Mouse (Mus musculus) heart, embryonic 16.5 days (tissue): ENCODE results near the gene Fndc3b. TPM values are rescaled to one million over a fixed set of nuclear protein-coding genes. Genes with fewer than 3 reads are reported as not detected.

Experiments used
- ATAC-seq: fragments of 200-750 bp; cut with Nextera tagmentation; replicated peaks from 2 replicates; pipeline ENCODE4 v1.8.0; 2017; ENCODE audit warnings: moderate number of reproducible peaks; ENCODE audit not compliant: insufficient read depth, low FRiP score; ENCODE audit errors: extremely low read depth
- H3K27ac ChIP-seq: fragments of 300-500 bp; sonication (generic); 2 replicates; pipeline ENCODE4 v1.5.1; 2014; ENCODE audit warnings: mild to moderate bottlenecking, low read length, control low read depth, moderate library complexity
- H3K27me3 ChIP-seq: fragments of 300-500 bp; sonication (generic); 2 replicates; pipeline ENCODE4 v1.6.1; 2014; ENCODE audit warnings: low read length, mixed read lengths; ENCODE audit not compliant: control insufficient read depth, insufficient read depth
- H3K36me3 ChIP-seq: fragments of 300-500 bp; sonication (generic); 2 replicates; pipeline ENCODE4 v1.6.1; 2014; ENCODE audit not compliant: control insufficient read depth, insufficient read depth
- H3K4me1 ChIP-seq: fragments of 300-500 bp; sonication (generic); 2 replicates; pipeline ENCODE4 v1.6.1; 2014; ENCODE audit warnings: low read length, mixed read lengths; ENCODE audit not compliant: control insufficient read depth, insufficient read depth
- H3K4me2 ChIP-seq: fragments of 300-500 bp; sonication (generic); 2 replicates; pipeline ENCODE4 v1.6.1; 2014; ENCODE audit warnings: low read depth, mild to moderate bottlenecking, control low read depth, low read length
- H3K4me3 ChIP-seq: fragments of 300-500 bp; sonication (generic); 2 replicates; pipeline ENCODE4 v1.5.1; 2014; ENCODE audit warnings: mild to moderate bottlenecking, control low read depth, low read length
- H3K9ac ChIP-seq: fragments of 300-500 bp; sonication (generic); 2 replicates; pipeline ENCODE4 v1.6.1; 2014; ENCODE audit warnings: low read length, control low read depth
- H3K9me3 ChIP-seq: fragments of 300-500 bp; sonication (generic); replicated peaks from 2 replicates; pipeline ENCODE4 v1.6.1; 2016; ENCODE audit warnings: low read length; ENCODE audit not compliant: control insufficient read depth
- WGBS: fragments of 180-500 bp; shearing (Covaris S2); extraction: QIAGEN DNeasy Blood & Tissue Kit; methylation state at CpG from one replicate; pipeline ENCODE4 v1.1.7; 2014; 5-methylcytosine and 5-hydroxymethylcytosine counted together
- microRNA-seq: library from miRNA; unstranded; fragments of <30 nt; microRNA quantifications from one replicate; pipeline ENCODE4, GENCODE M21; 2017
- polyA plus RNA-seq: library from polyadenylated mRNA; unstranded; fragments of >200 nt; fragmentation: Nextera tagmentation; extraction: Ambion mirVana; gene quantifications from 2 replicates; pipeline ENCODE4 v1.2.1, GENCODE M21; 2015

Fndc3b gene
- polyA plus RNA-seq, 1 experiment from 2014 or later: 21.7 TPM

GRCm38 (mm10) chr3:27374396-27374795 is 336.7 kb downstream of the Fndc3b start:
- no peak for ATAC-seq
- H3K36me3 ChIP-seq: no peaks in the 10 kb centered on the region
- no peak overlapping the region for H3K9ac ChIP-seq
- no peak overlapping the region for H3K4me2 ChIP-seq
- H3K4me1 ChIP-seq: peaks cover 4% of the 10 kb centered on the region
- H3K4me3 ChIP-seq: no peak overlapping the region
- H3K27me3 ChIP-seq: peaks cover 52% of the 10 kb centered on the region
- H3K9me3 ChIP-seq: no peaks in the 10 kb centered on the region
- WGBS: 55% methylated on average over 9 of the region's 9 CpGs
- H3K27ac ChIP-seq: no peak overlapping the region

GRCm38 (mm10) chr3:27371725-27372650 is 339.1 kb downstream of the Fndc3b start:
- H3K9me3 ChIP-seq: no peaks in the 10 kb centered on the region
- no peak overlapping the region for H3K27ac ChIP-seq
- H3K36me3 ChIP-seq: no peaks in the 10 kb centered on the region
- H3K27me3 ChIP-seq: peaks cover 52% of the 10 kb centered on the region
- peak overlapping the region; percentile 40; the same call in 1 of the 2 replicates for H3K4me2 ChIP-seq
- ATAC-seq: no peak
- peaks cover 4% of the 10 kb centered on the region for H3K4me1 ChIP-seq
- H3K4me3 ChIP-seq: peak overlapping the region; percentile 18; the same call in 1 of the 2 replicates
- 2% methylated on average over 77 of the region's 77 CpGs for WGBS
- H3K9ac ChIP-seq: no peak overlapping the region

- peaks cover 52% of the 10 kb centered on the region for H3K27me3 ChIP-seq
These were observed 339.9 kb downstream of the Fndc3b start, which contains the start of gene Ghsr for GRCm38 (mm10) chr3:27371276-27371621. Gene Ghsr, plus strand, starts transcription at chr3:27371351.

GRCm38 (mm10) chr3:27370582-27371275 is 340.4 kb downstream of the Fndc3b start:
- no peak overlapping the region for H3K4me3 ChIP-seq
- H3K9me3 ChIP-seq: no peaks in the 10 kb centered on the region
- no peaks in the 10 kb centered on the region for H3K36me3 ChIP-seq
- H3K4me1 ChIP-seq: peaks cover 4% of the 10 kb centered on the region
- 4% methylated on average over 20 of the region's 20 CpGs for WGBS
- no peak overlapping the region for H3K4me2 ChIP-seq
- H3K9ac ChIP-seq: no peak overlapping the region
- peaks cover 52% of the 10 kb centered on the region for H3K27me3 ChIP-seq
- no peak overlapping the region for H3K27ac ChIP-seq
- no peak for ATAC-seq

More at GRCm38 (mm10) chr3:27371276-27371621, 339.9 kb downstream of the Fndc3b start, which contains the start of gene Ghsr:
- Histone ChIP-seq H3K9ac (no peak within 1 kb of the TSS), H3K4me1 (peaks cover 4% of the 10 kb centered on the region), H3K9me3 (no peaks in the 10 kb centered on the region), H3K4me2 (peak within 1 kb of the TSS; percentile 40; the same call in 1 of the 2 replicates), H3K36me3 (no peaks in the 10 kb centered on the region), H3K27ac (no peak within 1 kb of the TSS), H3K4me3 (peak within 1 kb of the TSS; percentile 18; the same call in 1 of the 2 replicates)
- no peak for ATAC-seq
- 3% methylated on average over 19 of the region's 19 CpGs for whole genome bisulfite sequencing

- Histone ChIP-seq H3K4me3 (no peak overlapping the region), H3K36me3 (no peaks in the 10 kb centered on the region), H3K4me1 (peaks cover 4% of the 10 kb centered on the region), H3K27ac (no peak overlapping the region), H3K9ac (no peak overlapping the region), H3K9me3 (no peaks in the 10 kb centered on the region), H3K27me3 (peaks cover 51% of the 10 kb centered on the region), H3K4me2 (no peak overlapping the region)
- WGBS: 6% methylated on average over 10 of the region's 10 CpGs
- ATAC-seq: no peak
These were observed 341.0 kb downstream of the Fndc3b start for GRCm38 (mm10) chr3:27370125-27370524.

Small RNA genes within 50 kb of the gene (microRNA-seq; reads per million reads assigned to microRNA genes)
- gene Mir3092: not detected

Other genes starting within 250 kb of the Fndc3b start
- 0.72 TPM in 1 of 2 replicates, not detected in the other for gene Tmem212, start 185.1 kb upstream of the Fndc3b start, polyA plus RNA-seq
- 7.8 and 8.3 TPM in 2 replicates for gene Pld1, start 227.4 kb upstream of the Fndc3b start, polyA plus RNA-seq